In the genomic region with DNA sequence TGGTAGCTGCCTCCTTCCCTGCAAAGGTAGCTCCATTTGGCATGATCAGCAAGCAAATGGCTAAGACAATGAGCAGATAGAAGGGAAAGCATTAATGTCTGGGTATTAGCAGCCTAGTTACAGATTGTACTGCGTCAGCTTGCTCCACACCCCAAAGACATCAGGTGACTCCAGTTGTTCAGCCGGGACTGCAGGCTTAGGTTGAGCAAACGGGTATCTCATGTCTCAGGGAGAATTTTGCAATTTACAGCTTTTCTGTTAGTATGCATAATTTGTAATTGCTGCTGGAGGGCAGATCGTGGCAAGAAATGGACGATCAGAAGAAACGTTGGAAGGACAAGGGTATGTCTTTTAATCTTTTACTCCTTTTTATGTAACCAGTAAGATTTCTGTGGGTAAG, we compare ENCODE assay signal across 8 mouse cellular contexts. TPM values are rescaled to one million over a fixed set of nuclear protein-coding genes. Genes with fewer than 3 reads are reported as not detected.
DNase-seq lines count a peak whose midpoint lies in the region; ATAC-seq and TF ChIP-seq lines count a peak whose summit lies in the region.

No protein-coding gene starts in this region.

- H3K27ac ChIP-seq in hindbrain, embryonic 16.5 days (ENCODE audit: low read depth, low read length) = no peak overlapping the region
- no peak overlapping the region for H3K27ac ChIP-seq in hindbrain, embryonic 12.5 days
- peak overlapping the region; percentile 30; the same call in 1 of the 2 replicates for H3K27ac ChIP-seq in lung, embryonic 16.5 days (ENCODE audit: low read length)
- no peak overlapping the region for H3K27ac ChIP-seq in stomach, postnatal 0 days (replicated peaks)
- no peak overlapping the region for H3K27ac ChIP-seq in hindbrain, embryonic 13.5 days

- TF ChIP-seq CTCF in stomach, postnatal 0 days (IDR thresholded peaks at IDR 0.05; ENCODE audit: low read depth) = no peak

- no peak overlapping the region for H3K9ac ChIP-seq in hindbrain, embryonic 16.5 days (ENCODE audit: low read depth, low read length)
- no peak overlapping the region for H3K9ac ChIP-seq in hindbrain, embryonic 12.5 days
- H3K9ac ChIP-seq in lung, embryonic 16.5 days (ENCODE audit: low read length) = no peak overlapping the region
- no peak overlapping the region for H3K9ac ChIP-seq in stomach, postnatal 0 days (ENCODE audit: low read length)
- H3K9ac ChIP-seq in hindbrain, embryonic 13.5 days = no peak overlapping the region

- H3K4me1 ChIP-seq in hindbrain, embryonic 16.5 days (ENCODE audit: control insufficient read depth, insufficient read depth, low read depth, low read length) = no peaks in the 10 kb centered on the region
- peaks cover 6% of the 10 kb centered on the region for H3K4me1 ChIP-seq in hindbrain, embryonic 12.5 days
- peaks cover 5% of the 10 kb centered on the region for H3K4me1 ChIP-seq in lung, embryonic 16.5 days (replicated peaks; ENCODE audit: control insufficient read depth, insufficient read depth, low read length)
- H3K4me1 ChIP-seq in stomach, postnatal 0 days (replicated peaks; ENCODE audit: control insufficient read depth, insufficient read depth) = no peaks in the 10 kb centered on the region
- peaks cover 6% of the 10 kb centered on the region for H3K4me1 ChIP-seq in hindbrain, embryonic 13.5 days (replicated peaks)

- ATAC-seq in hindbrain, embryonic 16.5 days = peak; percentile 54; the same call in 1 of the 2 replicates
- no peak for ATAC-seq in hindbrain, embryonic 12.5 days (ENCODE audit: low FRiP score)
- peak; percentile 76 for ATAC-seq in granulocyte monocyte progenitor cell, adult 5-6 weeks (replicated peaks; ENCODE audit: poor library complexity, severe bottlenecking)
- ATAC-seq in lung, embryonic 16.5 days (ENCODE audit: low read depth) = no peak
- ATAC-seq in stomach, postnatal 0 days (ENCODE audit: low FRiP score, low TSS enrichment) = no peak
- ATAC-seq in hindbrain, embryonic 13.5 days (ENCODE audit: low FRiP score) = no peak

- no peaks in the 10 kb centered on the region for H3K9me3 ChIP-seq in hindbrain, embryonic 16.5 days (ENCODE audit: control insufficient read depth, low read length)
- no peaks in the 10 kb centered on the region for H3K9me3 ChIP-seq in hindbrain, embryonic 12.5 days (replicated peaks)
- no peaks in the 10 kb centered on the region for H3K9me3 ChIP-seq in lung, embryonic 16.5 days (ENCODE audit: control insufficient read depth, low read length)
- no peaks in the 10 kb centered on the region for H3K9me3 ChIP-seq in stomach, postnatal 0 days (ENCODE audit: control insufficient read depth, low read length)
- H3K9me3 ChIP-seq in hindbrain, embryonic 13.5 days = no peaks in the 10 kb centered on the region

- no peaks in the 10 kb centered on the region for H3K27me3 ChIP-seq in hindbrain, embryonic 16.5 days (replicated peaks; ENCODE audit: control insufficient read depth, insufficient read depth, low read length)
- H3K27me3 ChIP-seq in hindbrain, embryonic 12.5 days = no peaks in the 10 kb centered on the region
- no peaks in the 10 kb centered on the region for H3K27me3 ChIP-seq in lung, embryonic 16.5 days (ENCODE audit: control insufficient read depth, insufficient read depth, low read depth, low read length)
- no peaks in the 10 kb centered on the region for H3K27me3 ChIP-seq in stomach, postnatal 0 days (ENCODE audit: control insufficient read depth, insufficient read depth, low read length)
- no peaks in the 10 kb centered on the region for H3K27me3 ChIP-seq in hindbrain, embryonic 13.5 days

- no peak overlapping the region for H3K4me3 ChIP-seq in hindbrain, embryonic 16.5 days (ENCODE audit: low read length)
- H3K4me3 ChIP-seq in hindbrain, embryonic 12.5 days = no peak overlapping the region
- no peak overlapping the region for H3K4me3 ChIP-seq in lung, embryonic 16.5 days (ENCODE audit: low read length)
- H3K4me3 ChIP-seq in stomach, postnatal 0 days (ENCODE audit: low read depth, low read length) = no peak overlapping the region
- no peak overlapping the region for H3K4me3 ChIP-seq in hindbrain, embryonic 13.5 days

- peak; percentile 46 for DNase-seq in adrenal gland, postnatal 10 days
- DNase-seq in stomach, postnatal 0 days (ENCODE audit: low spot score) = peak; percentile 31
- no peak for DNase-seq in thymus, postnatal 36 days

- TF ChIP-seq EP300 in stomach, postnatal 0 days (optimal IDR thresholded peaks at IDR 0.05) = no peak

- WGBS in hindbrain, embryonic 16.5 days = 64% methylated on average over 6 of the region's 6 CpGs
- 85% methylated on average over 6 of the region's 6 CpGs for WGBS in hindbrain, embryonic 12.5 days
- WGBS in lung, embryonic 16.5 days = 38% methylated on average over 6 of the region's 6 CpGs
- whole genome bisulfite sequencing in stomach, postnatal 0 days = 15% methylated on average over 6 of the region's 6 CpGs
- 71% methylated on average over 6 of the region's 6 CpGs for WGBS in hindbrain, embryonic 13.5 days

- no peaks in the 10 kb centered on the region for H3K36me3 ChIP-seq in hindbrain, embryonic 16.5 days (ENCODE audit: control insufficient read depth, insufficient read depth, low read length)
- H3K36me3 ChIP-seq in hindbrain, embryonic 12.5 days = peaks cover 4% of the 10 kb centered on the region; the same call in 1 of the 2 replicates
- no peaks in the 10 kb centered on the region for H3K36me3 ChIP-seq in lung, embryonic 16.5 days (ENCODE audit: control insufficient read depth, insufficient read depth, low read length)
- no peaks in the 10 kb centered on the region for H3K36me3 ChIP-seq in stomach, postnatal 0 days (ENCODE audit: control insufficient read depth, insufficient read depth, low read length)
- H3K36me3 ChIP-seq in hindbrain, embryonic 13.5 days = 0 out of 2 replicates have a peak, but pooled peaks cover 5% of the 10 kb centered on the region

- no peak overlapping the region for H3K4me2 ChIP-seq in hindbrain, embryonic 16.5 days (ENCODE audit: low read length)
- no peak overlapping the region for H3K4me2 ChIP-seq in hindbrain, embryonic 12.5 days (replicated peaks)
- H3K4me2 ChIP-seq in lung, embryonic 16.5 days (ENCODE audit: low read depth, low read length) = no peak overlapping the region
- peak overlapping the region; percentile 6; the same call in 1 of the 2 replicates for H3K4me2 ChIP-seq in stomach, postnatal 0 days (replicated peaks; ENCODE audit: low read depth)
- H3K4me2 ChIP-seq in hindbrain, embryonic 13.5 days = no peak overlapping the region

RNA-seq across cellular contexts. Expression of a gene that starts 25.8 kb away (rescaled TPM):
- 130 and 139 TPM in 2 replicates for polyA plus RNA-seq in hindbrain, embryonic 16.5 days (2015; fragmentation: Nextera tagmentation; extraction: Ambion mirVana)
- 115 and 117 TPM in 2 replicates for polyA plus RNA-seq in hindbrain, embryonic 12.5 days (2016; fragmentation: Nextera tagmentation; extraction: Ambion mirVana)
- 100 to 1,000 TPM; 297 to 308 TPM for total RNA-seq in adrenal gland, postnatal 10 days (2021)
- total RNA-seq in granulocyte monocyte progenitor cell, adult 5-6 weeks (2014; fragmentation: Nextera tagmentation) = 61.8 and 68.1 TPM in 2 replicates
- 60.3 and 62.0 TPM in 2 replicates for total RNA-seq in granulocyte monocyte progenitor cell, adult 5-6 weeks (2017)
- polyA plus RNA-seq in lung, embryonic 16.5 days (2015; fragmentation: Nextera tagmentation; extraction: Ambion mirVana) = 43.0 and 44.3 TPM in 2 replicates
- 56.1 and 68.3 TPM in 2 replicates for polyA plus RNA-seq in stomach, postnatal 0 days (2015; fragmentation: Nextera tagmentation; extraction: Ambion mirVana)
- polyA plus RNA-seq in hindbrain, embryonic 13.5 days (2015; fragmentation: Nextera tagmentation; extraction: Ambion mirVana) = 111 and 113 TPM in 2 replicates

Comparison
In these comparisons a context has a peak if more than half of its experiments do, and no peak if none do; other contexts are left out.
1. ATAC-seq: peak in hindbrain, embryonic 16.5 days (single experiment) and granulocyte monocyte progenitor cell, adult 5-6 weeks (single experiment); none in hindbrain, embryonic 12.5 days (single experiment), lung, embryonic 16.5 days (single experiment), stomach, postnatal 0 days (single experiment) and hindbrain, embryonic 13.5 days (single experiment).
2. DNase-seq: peak in adrenal gland, postnatal 10 days (single experiment) and stomach, postnatal 0 days (single experiment); none in thymus, postnatal 36 days (0 of 2).